Mouse (Mus musculus) CD8-positive naive resting alpha-beta T cell, adult 2 months (primary cell): ENCODE data around the gene Zfp948.
"Not testable (repeated sequence)": the region's sequence is repeated elsewhere in the genome, so short reads cannot be mapped to it uniquely, and the experiment has no call there.

Source experiments
- DNase-seq, 2 experiments: peaks; one replicate each; pipeline ENCODE4 v3.0.0; 2022; ENCODE audit warnings: low read depth in 2 of 2, low spot score in 2 of 2

Gene Zfp948

DNA sequence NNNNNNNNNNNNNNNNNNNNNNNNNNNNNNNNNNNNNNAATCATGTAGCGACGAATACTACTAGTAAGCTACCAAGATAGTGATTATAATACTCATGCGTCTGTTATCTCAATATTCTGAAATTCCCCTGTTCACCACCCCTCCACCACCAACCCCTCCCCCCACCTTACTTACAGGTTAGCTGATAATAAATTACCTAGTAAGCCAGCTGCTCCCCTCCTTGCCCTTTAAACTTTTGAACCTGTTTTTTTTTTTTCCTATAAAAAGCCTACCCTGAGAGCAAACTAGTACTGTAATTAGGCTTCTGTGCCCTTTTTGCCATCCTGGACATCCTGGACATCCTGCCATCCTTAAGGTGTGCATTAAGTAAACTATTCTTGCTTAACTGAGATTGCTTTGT lies 56.8 kb downstream of the Zfp948 start:
- DNase-seq = no peak

DNA sequence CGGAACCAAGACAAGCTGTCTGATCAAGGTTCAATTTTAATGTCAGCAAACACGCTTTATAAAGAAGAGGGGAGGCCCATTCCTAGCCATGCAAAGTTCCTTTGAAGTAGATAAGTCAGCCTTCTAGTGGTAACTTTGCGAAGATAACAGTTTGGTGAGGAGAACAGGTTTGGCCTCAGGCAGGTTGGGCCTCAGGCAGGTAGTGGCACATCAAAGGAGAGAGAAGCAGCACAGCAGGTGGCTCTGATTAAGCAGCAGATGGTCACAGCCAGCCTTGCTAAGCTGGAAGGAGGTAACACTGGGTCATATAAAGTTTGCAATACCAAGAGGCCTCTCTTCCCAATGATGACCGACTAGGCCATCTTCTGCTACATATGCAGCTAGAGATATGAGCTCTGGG lies 69.0 kb downstream of the Zfp948 start:
- DNase-seq = not testable (repeated sequence)
